Mouse (Mus musculus) CH12.LX (cell line): ENCODE data around the gene Defb35.
"Not testable (repeated sequence)": the region's sequence is repeated elsewhere in the genome, so short reads cannot be mapped to it uniquely, and the experiment has no call there.

ENCODE experiments used
- BHLHE40 ChIP-seq: IDR thresholded peaks from 2 replicates; pipeline ENCODE4 v1.6.1; 2011; ENCODE audit warnings: mild to moderate bottlenecking, low read depth, low read length, improper control_type of control experiment
- CHD1 ChIP-seq: IDR thresholded peaks from 2 replicates; pipeline ENCODE4 v1.6.1; 2012; ENCODE audit warnings: low read depth, low read length, improper control_type of control experiment, inconsistent platforms
- CTCF ChIP-seq, 2 experiments: IDR thresholded peaks in 1 of 2; conservative IDR thresholded peaks in 1 of 2; 2 replicates each; pipeline ENCODE4 v1.5.1; 2011 to 2012; ENCODE audit warnings: low read depth in 2 of 2, low read length in 2 of 2, improper control_type of control experiment in 1 of 2, inconsistent platforms in 1 of 2, mild to moderate bottlenecking in 1 of 2, moderate library complexity in 1 of 2
- EP300 ChIP-seq: IDR thresholded peaks from 2 replicates; pipeline ENCODE4 v1.6.1; 2011; ENCODE audit warnings: low read length, improper control_type of control experiment
- MAFK ChIP-seq: IDR thresholded peaks from 2 replicates; pipeline ENCODE4 v1.6.1; 2011; ENCODE audit warnings: low read length, improper control_type of control experiment; ENCODE audit not compliant: insufficient replicate concordance
- MAZ ChIP-seq: IDR thresholded peaks from 2 replicates; pipeline ENCODE4 v1.6.1; 2012; ENCODE audit warnings: low read depth, mild to moderate bottlenecking, inconsistent platforms, low read length, improper control_type of control experiment, moderate library complexity
- POLR2A ChIP-seq: IDR thresholded peaks from 2 replicates; pipeline ENCODE4 v1.6.1; 2011; ENCODE audit warnings: low read depth, mild to moderate bottlenecking, improper control_type of control experiment, low read length
- RAD21 ChIP-seq: IDR thresholded peaks from 2 replicates; pipeline ENCODE4 v1.6.1; 2011; ENCODE audit warnings: low read depth, mild to moderate bottlenecking, low read length, improper control_type of control experiment, moderate library complexity
- SMC3 ChIP-seq: IDR thresholded peaks from 2 replicates; pipeline ENCODE4 v1.6.1; 2011; ENCODE audit warnings: low read depth, low read length, improper control_type of control experiment
- ZC3H11A ChIP-seq: IDR thresholded peaks from 2 replicates; pipeline ENCODE4 v1.6.1; 2012; ENCODE audit warnings: low read depth, mild to moderate bottlenecking, inconsistent platforms, low read length, improper control_type of control experiment
- ZKSCAN1 ChIP-seq: IDR thresholded peaks from 2 replicates; pipeline ENCODE4 v1.6.1; 2012; ENCODE audit warnings: low read depth, inconsistent platforms, low read length, improper control_type of control experiment, borderline replicate concordance

DNA sequence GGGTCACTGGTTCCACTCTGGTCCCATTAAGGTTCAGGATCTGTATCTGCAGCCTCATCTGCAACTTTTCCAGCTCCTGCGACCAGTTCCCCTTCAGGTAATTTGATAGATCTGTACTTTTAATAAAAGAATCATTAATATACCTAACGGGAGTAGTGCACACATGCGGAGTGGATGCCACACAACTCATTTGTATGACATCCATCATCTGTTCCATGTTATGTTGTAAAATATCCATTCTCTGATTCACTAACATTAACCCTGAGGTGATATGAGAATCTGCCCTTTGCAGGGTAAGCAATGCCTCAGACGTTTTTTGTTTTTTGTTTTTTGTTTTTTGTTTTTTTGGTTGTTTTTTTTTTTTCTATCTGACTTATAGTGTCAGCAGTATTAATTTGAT, at the start of gene Defb35:
- TF ChIP-seq CTCF (conservative IDR thresholded peaks at IDR 0.05 in 1 of 2, IDR thresholded peaks at IDR 0.05 in 1 of 2; ENCODE audit: low read depth in 2 of 2, low read length in 2 of 2); ZC3H11A; MAZ; ZKSCAN1; EP300; RAD21; CHD1; MAFK; POLR2A; BHLHE40; SMC3: not testable (repeated sequence)
